Mouse (Mus musculus): ENCODE measurements at regions not wholly inside any gene's neighbourhood (a gene's known extent, or its start where the extent isn't known, plus 50 kb on each side); places are given as distances from the start of the nearest gene placed in this dataset.

DNA sequence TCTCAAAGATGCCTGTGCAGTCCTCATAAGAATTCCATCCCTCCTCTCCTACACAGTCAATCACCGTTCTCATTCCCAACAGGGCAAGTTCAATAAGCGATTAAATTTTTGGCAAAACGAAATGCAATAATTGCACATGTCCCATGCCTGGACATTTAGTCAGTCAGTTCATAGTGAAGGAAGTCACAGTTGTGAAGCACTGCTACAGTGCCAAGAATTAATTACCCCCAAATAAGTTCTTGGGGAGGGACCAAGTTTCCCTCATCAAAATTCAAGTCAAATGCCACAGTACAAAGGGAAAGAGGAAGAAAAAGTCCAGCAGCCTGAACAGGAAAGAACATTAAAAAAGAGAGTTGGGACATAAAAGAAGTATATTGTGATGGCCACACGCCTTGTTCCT lies 112.4 kb upstream of the Ppargc1a start:
- no peak for TF ChIP-seq CTCF (IDR thresholded peaks at IDR 0.05; ENCODE audit: control insufficient read depth, insufficient read depth, insufficient replicate concordance, low read depth, low read length)
- TF ChIP-seq POLR2A (IDR thresholded peaks at IDR 0.05; ENCODE audit: control insufficient read depth, low read depth, low read length) = no peak
